Mouse (Mus musculus) urinary bladder, postnatal 10 days (tissue): ENCODE data around the gene Olfr523.

Source experiments
- DNase-seq: peaks from one replicate; pipeline ENCODE4 v3.0.0; 2022; ENCODE audit warnings: low spot score

Olfr523 gene

GRCm38 (mm10) chr7:140180692-140181091 lies 7.7 kb downstream of the Olfr523 start:
- DNase-seq = no peak

DNA sequence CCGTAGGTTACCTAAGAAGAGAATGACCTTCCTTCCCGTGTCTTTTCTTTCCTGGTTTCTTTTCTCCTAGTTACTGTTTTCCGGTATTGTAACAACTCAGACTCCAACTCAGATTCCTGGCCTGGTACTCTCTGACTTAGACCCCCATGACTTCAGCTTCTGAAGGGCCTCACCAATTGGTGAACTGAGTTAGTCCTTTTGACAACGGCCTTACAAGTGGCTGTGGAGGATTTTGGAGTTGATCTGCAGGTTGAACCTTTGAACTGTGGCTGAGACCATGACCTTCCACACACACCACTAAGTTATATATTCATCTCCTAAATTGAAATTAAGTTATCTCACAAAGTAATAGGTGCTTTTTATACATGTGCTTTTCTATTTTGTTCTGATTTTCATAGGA lies 11.2 kb downstream of the Olfr523 start:
- no peak for DNase-seq

DNA sequence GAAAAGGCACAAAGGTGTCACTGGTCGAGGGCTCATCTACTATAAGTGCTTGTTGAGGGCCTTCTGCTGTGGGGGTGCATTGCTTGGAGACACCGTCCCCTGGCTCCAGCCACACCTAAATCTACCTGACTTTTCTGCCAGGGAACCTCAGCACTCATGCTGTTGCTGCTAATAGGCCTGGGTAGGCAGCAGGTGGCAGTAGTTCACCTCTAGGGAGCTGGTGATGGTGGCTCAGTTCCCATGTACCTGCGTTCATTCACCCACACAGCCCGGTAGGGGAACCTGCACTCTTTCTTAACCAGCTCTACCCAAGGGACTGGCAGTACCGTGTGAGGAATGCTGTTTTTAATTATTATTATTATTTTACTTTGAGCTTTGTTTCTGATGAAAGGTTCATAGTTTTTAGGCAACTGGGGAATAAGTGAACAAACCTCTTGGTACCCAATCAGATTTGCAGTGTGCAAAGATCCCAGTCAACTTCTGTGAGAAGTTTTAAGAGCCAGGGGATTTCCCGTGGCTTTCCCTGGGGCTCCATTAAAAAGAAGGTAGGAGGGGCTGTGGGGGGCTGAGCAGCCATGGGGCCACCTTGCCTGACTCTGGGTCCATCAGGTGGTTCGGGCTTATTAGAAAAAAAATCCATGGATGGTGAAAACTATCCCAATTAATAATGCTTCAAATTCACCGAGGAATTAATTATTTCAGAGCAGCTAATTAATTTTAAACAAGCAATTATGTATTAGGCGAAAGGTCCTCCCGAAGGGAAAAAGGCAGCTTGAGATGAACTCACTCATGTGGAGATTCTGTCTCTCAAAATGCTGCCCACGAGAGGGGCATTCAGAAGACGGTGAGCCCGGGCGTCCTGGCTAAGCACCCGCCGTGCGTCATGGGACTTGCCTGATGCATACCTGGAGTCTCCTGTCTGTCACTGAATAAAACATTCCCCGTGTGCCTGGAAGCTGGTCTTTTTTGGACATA lies 13.9 kb downstream of the Olfr523 start:
- DNase-seq = no peak

GRCm38 (mm10) chr7:140187721-140188390 lies 14.8 kb downstream of the Olfr523 start:
- DNase-seq = no peak

DNA sequence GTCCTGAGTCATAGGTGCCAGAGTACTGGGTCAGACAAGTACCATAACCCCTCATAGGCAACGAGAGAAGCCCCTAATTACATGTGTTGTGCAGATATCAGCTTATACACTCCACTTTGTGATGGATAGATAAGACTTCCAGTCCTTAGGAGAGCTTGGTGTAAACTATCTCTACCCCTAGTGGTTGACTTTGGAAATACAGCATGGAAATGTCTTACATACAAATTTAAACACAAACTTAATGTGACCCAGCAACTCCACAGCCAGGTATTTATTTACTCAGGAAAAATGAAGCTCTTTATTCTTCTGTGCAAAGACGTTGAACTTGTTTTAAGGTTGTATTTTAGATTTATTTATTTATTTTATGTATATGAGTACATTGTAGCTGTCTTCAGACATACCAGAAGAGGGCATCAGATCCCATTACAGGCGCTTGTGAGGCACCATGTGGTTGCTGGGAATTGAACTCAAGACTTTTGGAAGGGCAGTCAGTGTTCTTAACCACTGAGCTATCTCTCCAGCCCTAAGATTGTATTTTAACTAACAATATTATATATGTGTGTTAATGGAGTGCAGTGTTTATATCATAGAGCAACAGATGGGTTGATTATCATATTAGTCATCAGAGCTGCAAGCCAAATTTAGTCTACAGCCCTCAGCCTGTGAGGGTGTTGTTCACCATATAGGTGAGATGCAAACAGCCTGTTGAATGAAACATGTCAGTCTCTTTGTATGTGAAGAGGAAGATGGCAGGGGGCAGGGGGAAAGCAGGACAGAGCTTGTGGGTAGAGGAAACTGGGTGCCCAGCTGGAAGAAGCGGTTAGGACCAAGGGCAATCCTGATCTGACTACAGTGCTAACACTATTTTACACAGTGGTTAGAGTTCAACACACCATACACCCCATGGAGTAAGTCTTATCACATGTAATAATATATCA lies 15.6 kb downstream of the Olfr523 start:
- no peak for DNase-seq

DNA sequence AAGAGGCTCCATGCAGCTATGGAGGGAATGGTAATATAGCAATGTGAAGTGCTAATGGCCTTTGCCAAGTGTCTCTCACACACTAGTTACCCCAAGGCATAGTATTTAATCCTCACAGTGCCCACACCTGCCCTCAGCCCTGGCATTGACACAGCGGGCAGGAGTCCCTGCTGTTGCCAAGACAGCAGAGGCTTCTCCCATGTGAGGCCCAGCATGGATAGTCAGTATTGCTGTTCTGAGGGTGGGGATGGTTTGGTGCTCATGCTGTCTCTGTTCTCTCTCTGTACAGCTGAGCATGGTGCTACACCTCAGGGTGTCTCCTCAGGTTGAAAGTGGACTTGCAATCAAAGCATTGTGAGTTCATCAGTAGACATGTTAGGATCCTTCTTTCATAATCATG lies 17.4 kb downstream of the Olfr523 start:
- DNase-seq = no peak

DNA sequence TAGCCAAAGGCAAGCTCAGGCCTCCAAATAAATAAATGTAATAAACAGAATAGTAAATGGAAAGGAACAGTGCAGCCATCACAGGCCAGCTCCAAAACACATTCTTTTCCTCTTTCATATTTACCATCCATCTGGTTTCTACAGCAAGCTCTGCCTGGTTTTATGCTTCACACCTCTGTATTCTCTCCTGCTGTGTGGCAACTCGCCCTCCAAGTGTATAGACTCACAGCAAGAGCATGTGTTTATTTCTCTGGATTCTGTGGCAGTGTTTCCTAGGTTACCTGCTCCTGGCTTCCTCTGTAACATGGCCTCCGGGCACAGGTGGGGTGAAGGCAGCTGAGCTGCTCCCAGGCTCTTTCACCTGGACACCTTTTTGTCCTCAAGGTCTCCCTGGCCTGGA lies 19.4 kb downstream of the Olfr523 start:
- DNase-seq = no peak

DNA sequence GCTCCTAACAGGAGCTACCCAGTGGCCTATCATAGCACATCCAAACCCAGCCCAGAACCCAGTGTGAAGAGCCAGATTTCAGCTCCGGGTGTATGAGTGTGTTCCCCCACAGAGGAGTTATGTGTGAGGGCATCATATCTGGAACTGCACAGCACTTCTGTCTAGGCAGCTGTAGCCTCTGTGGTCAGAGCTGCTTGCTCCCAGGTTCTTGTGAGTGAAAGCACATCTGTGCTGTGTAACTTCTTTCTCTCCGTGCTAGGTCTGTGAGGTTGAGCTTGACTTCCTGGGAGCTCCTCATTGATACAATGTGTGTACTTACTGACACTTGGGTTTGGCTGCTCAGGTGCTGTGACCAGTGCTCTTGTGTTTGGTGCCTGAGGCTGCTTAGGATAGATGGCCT lies 19.8 kb downstream of the Olfr523 start:
- DNase-seq = no peak

GRCm38 (mm10) chr7:140194031-140194430 lies 21.0 kb downstream of the Olfr523 start:
- no peak for DNase-seq

- no peak for DNase-seq
Measured at GRCm38 (mm10) chr7:140196002-140196401, 23.0 kb downstream of the Olfr523 start.

DNA sequence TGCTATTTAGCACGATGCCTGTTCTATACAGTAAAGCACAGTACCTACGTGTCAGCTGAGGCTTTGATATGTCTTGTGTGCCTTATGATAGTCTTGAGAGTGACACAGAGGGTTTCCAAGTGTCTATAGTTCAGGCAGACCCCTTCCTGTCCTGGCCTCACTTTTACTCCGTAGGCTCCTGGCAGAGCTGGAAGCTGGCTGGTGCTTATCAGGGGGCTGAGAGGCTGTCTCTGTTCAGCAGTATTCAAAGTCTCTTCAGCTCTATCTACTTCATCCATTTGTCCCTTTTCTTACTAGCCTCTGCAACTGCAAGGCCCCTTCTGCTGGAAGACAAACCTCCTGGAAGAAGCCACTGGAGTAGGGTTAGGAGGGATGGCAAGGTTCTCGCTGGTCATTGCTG lies 28.1 kb downstream of the Olfr523 start:
- DNase-seq = no peak

- no peak for DNase-seq
Measured at GRCm38 (mm10) chr7:140205864-140206263, 32.8 kb downstream of the Olfr523 start, which contains the start of gene Olfr524. Olfr524 (minus strand) TSS chr7:140205964.

DNA sequence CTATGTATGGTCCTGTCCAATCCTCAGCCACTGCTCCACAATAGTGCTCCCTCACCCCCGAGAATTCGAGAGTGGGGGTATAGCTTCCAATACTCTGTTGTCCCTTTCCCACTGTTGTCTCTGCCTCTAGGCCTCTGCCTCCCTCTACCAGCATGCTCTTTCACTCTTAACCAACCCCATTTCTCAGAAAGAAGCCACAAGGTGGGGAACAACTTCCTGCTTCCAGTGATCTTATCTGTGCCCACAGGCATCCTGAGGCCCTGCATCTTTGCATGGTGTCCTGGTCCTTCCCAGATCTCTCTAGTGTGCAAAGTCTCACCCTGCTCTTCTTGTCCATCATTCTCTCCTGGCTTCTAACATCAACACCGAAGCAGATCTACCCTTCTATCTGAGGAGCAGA lies 33.9 kb downstream of the Olfr523 start:
- no peak for DNase-seq

DNA sequence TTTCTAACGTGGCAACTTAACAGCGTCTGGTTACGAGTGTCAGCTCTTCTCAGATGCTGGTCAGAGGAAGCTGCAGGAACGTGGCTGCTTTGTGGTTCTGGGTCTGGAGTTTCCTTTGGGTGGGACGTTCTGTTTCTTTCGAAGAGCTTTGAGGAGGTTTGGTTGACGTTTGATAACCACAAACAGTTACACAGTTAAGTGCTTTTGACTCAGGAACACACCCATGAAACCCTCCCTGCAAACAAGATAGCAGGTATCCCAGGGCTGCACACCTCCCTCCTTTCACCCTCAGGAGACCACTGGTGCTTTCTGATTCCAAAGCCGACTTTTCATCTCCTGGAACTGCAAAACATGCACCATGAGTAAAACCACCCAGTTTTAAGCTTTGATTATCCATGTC lies 35.1 kb downstream of the Olfr523 start:
- DNase-seq = no peak

GRCm38 (mm10) chr7:140208677-140209076 lies 35.7 kb downstream of the Olfr523 start:
- no peak for DNase-seq

DNA sequence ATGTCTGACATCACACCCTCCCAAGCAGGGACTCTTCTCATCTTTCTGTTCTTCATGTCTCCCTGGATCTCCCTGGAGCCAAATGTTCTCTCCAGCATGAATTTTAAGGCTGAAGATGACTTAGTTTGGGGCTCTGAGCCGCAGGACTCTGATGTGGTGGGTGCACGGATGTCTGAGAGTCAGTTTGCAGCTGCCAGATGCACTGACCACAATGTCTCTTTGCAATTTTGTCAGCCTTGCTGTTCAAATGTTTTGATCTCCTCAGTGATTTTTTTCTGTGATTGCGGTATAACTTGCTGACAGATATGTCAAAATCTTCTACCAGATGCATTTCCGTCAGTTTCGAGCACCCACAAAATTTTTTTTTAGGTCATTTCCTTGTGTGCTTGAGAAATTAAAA lies 40.8 kb downstream of the Olfr523 start:
- DNase-seq = no peak

DNA sequence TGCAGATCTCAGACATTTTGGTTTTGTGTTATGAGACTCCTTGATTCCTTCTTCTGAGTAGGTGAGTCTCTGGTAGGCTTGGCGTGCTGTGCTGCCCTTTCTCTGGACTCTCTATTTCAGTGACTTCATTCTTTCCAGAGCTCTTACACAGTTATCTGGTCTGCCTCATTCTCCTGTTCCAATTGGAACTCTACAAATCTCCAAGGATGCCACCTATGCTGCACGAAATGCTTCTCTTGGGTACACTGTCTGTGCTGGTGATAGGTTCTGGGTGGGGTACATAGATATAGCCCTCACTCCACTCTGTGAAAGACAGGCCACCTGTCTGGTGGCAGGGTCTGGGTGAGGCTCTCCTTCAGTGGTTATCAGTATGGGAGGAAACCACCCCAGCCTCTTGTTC lies 45.0 kb downstream of the Olfr523 start, which contains the start of gene Cd163l1:
Cd163l1 (plus strand) TSS at position 301 of the 400 bp plus-strand sequence.
- DNase-seq = no peak

GRCm38 (mm10) chr7:140219268-140219667 lies 46.3 kb downstream of the Olfr523 start:
- no peak for DNase-seq

DNA sequence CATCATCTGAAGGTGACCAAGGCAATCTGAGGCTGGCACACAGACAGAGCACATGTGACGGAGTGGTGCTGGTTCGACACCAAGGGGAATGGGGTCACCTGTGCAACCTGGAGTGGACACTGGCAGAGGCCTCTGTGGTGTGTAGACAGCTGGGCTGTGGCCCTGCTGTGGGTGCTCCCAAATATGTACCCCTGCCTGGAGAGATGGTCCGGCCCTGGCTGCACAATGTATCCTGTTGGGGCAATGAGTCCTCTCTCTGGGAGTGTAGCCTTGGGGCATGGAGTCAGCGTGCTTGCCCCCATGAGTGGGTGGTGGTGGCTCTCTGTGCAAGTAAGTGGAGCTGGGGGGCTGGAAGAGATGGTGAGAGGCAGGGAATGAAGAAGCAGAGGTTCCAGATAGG lies 47.4 kb downstream of the Olfr523 start:
- no peak for DNase-seq

DNA sequence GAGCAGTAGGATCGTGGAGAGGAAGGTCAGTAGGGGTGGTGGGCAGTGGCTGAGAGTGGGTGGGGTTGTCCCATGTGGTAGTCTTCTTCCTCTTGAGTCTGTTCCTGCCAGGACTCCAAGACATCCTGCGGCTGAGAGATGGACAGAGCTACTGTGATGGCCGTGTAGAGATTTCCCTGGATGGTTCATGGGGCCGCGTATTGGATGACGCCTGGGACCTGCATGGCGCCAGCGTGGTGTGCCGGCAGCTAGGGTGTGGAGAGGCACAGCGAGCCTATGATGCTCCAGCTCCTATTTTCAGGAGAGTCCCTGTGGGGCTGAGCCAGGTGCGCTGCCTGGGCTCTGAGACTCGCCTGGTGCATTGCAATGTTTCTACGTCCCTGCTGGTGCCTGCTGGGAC lies 51.2 kb downstream of the Olfr523 start:
- DNase-seq = no peak
